ENCODE assay signal across 7 mouse cellular contexts in the genomic region with DNA sequence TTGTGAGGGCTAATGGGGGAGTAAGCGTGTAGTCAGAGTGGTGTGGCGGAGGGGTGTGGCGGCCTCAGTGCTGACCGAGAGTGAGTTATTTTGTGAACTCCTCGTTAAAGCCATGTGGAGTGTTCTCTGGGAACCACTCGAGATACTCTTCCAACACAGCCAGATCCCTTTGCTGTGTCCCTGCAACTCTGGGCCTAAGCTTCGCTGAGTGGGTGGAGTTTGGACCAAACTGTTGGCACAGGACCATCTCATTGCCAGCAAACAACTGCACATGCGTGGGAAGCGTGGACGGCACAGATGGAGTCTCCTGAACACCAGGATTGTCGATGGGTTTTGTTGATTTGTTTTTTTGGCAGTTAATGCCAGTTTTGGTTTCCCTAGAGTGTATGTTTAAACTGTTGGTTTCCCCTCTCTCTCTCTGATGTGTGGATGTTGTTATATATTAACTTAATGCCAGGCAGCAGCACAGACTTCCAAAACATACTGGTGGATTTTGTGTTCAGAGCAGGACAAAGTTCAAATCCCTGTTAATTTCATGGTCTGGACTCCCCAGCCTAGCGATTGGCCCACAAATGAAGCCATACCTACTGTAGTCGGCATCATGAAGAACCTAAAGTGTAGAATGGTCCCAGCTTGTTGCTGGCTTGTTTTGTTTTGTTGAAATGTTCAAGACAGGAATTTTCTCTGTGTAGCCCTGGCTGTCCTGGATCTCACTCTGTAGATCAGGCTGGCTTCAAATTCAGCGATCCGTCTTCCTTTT. TPM values are rescaled to one million over a fixed set of nuclear protein-coding genes. Genes with fewer than 3 reads are reported as not detected.
A peak's percentile ranks its signal among the peaks of the same experiment; 100 is the strongest.
DNase-seq lines count a peak whose midpoint lies in the region; ATAC-seq and TF ChIP-seq lines count a peak whose summit lies in the region.

No protein-coding gene starts in this region.

- peak; percentile 75 for DNase-seq in adrenal gland, adult 8-10 months
- DNase-seq in cerebellum, adult 9-10 months, result peak; percentile 29
- peak; percentile 66 to 74 for DNase-seq in heart, adult 2 months
- peak; percentile 89 for DNase-seq in kidney, postnatal 14 days
- no peak for DNase-seq in liver, embryonic 13.5 days
- DNase-seq in right cerebral cortex, postnatal 14 days, result peak; percentile 57

- TF ChIP-seq EP300 in heart, adult 2 months (IDR thresholded peaks at IDR 0.05; ENCODE audit: insufficient read depth, low read depth, low read length), result no peak

- intact Hi-C loops in heart, adult 2 months (cut with DNase I), result no loop called here

- no peak overlapping the region for H3K27ac ChIP-seq in heart, adult 2 months
- peak overlapping the region; percentile 92 for H3K27ac ChIP-seq in liver, embryonic 13.5 days

- no peak overlapping the region for H3K4me3 ChIP-seq in heart, adult 2 months
- H3K4me3 ChIP-seq in liver, embryonic 13.5 days (replicated peaks), result no peak overlapping the region

- no peaks in the 10 kb centered on the region for H3K9me3 ChIP-seq in liver, embryonic 13.5 days (replicated peaks)

- ATAC-seq in liver, embryonic 13.5 days (ENCODE audit: low read depth), result no peak
- ATAC-seq in CD4-positive, CD25-positive, alpha-beta regulatory T cell, adult 4 months, result no peak

- no peak for TF ChIP-seq POLR2A in heart, adult 2 months (IDR thresholded peaks at IDR 0.05; ENCODE audit: insufficient read depth, low read depth, low read length)

- peak overlapping the region; percentile 18; the same call in 1 of the 2 replicates for H3K4me2 ChIP-seq in liver, embryonic 13.5 days

- H3K9ac ChIP-seq in heart, adult 2 months (ENCODE audit: low read depth, low read length), result no peak overlapping the region
- peak overlapping the region; percentile 46; the same call in 1 of the 2 replicates for H3K9ac ChIP-seq in liver, embryonic 13.5 days

- no peaks in the 10 kb centered on the region for H3K27me3 ChIP-seq in heart, adult 2 months (ENCODE audit: control insufficient read depth, insufficient read depth, low read length)
- no peaks in the 10 kb centered on the region for H3K27me3 ChIP-seq in liver, embryonic 13.5 days

- WGBS in heart, adult 2 months, result 53% methylated on average over 15 of the region's 15 CpGs
- WGBS in liver, embryonic 13.5 days (ENCODE audit: insufficient replicate concordance), result 79% methylated on average over 15 of the region's 15 CpGs

- H3K36me3 ChIP-seq in heart, adult 2 months (ENCODE audit: control insufficient read depth, insufficient read depth, low read length), result no peaks in the 10 kb centered on the region
- H3K36me3 ChIP-seq in liver, embryonic 13.5 days, result peaks cover 11% of the 10 kb centered on the region

- peaks cover 1% of the 10 kb centered on the region for H3K4me1 ChIP-seq in heart, adult 2 months (ENCODE audit: control insufficient read depth, insufficient read depth, low read length)
- peaks cover 90% of the 10 kb centered on the region for H3K4me1 ChIP-seq in liver, embryonic 13.5 days (replicated peaks)

- no peaks in the 10 kb centered on the region for H3K79me2 ChIP-seq in heart, adult 2 months (replicated peaks; ENCODE audit: control insufficient read depth, insufficient read depth, low read length)

- TF ChIP-seq CTCF in heart, adult 2 months (IDR thresholded peaks at IDR 0.05), result no peak

RNA-seq across cellular contexts. Expression of a gene that starts 22.3 kb away (rescaled TPM):
- total RNA-seq in adrenal gland, adult 8-10 months (2022), result 100 to 1,000 TPM; 152 to 256 (median 184) TPM
- total RNA-seq in heart, adult 2 months (2021), result 10 to 100 TPM; 13.1 to 14.7 TPM
- 9.5 and 14.4 TPM in 2 replicates for polyA plus RNA-seq in heart, adult 2 months (2012; rRNA removed)
- 17.2 and 19.6 TPM in 2 replicates for polyA plus RNA-seq in liver, embryonic 13.5 days (2015; fragmentation: Nextera tagmentation; extraction: Ambion mirVana)
- polyA plus RNA-seq in CD4-positive, CD25-positive, alpha-beta regulatory T cell, adult 4 months (2017; shearing (Covaris generic)), result 100 to 1,000 TPM in 1 of 2 experiments, 10 to 100 TPM in 1; 90.7 to 146 TPM
